Mouse (Mus musculus) erythroblast, embryonic 14.5 days (primary cell): Measurements from ENCODE around the gene Dgkg.

Source experiments
- GATA1 ChIP-seq: IDR thresholded peaks from 2 replicates; pipeline ENCODE4 v1.6.1; 2012; ENCODE audit warnings: low read length, inconsistent platforms, mixed read lengths
- TAL1 ChIP-seq: IDR thresholded peaks from 3 replicates; pipeline ENCODE4 v1.6.1; 2012; ENCODE audit warnings: low read length, inconsistent platforms, mixed read lengths

DNA sequence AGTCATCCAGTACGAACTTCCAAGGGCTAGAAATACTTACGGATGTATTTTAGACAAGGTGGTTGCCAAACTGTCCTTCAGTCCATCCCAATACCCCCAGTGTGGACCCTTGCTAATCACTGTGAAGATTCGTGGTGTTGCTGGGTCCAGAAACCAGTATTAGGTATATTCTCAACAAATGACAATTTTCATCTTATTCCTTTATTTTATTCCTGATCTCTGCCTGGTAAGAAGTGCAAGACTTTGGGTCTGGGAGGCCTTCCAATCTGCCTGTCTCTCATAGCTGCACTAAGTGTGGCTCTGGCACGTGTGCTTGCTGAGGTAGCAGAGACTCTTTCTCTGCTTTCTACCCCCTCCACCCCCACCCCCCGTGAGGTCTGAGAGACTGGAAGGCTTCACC is 156.5 kb downstream of the Dgkg start:
- TF ChIP-seq GATA1 (no peak), TAL1 (no peak)
